25 mouse cellular contexts compared by ENCODE assay signal in the genomic region with DNA sequence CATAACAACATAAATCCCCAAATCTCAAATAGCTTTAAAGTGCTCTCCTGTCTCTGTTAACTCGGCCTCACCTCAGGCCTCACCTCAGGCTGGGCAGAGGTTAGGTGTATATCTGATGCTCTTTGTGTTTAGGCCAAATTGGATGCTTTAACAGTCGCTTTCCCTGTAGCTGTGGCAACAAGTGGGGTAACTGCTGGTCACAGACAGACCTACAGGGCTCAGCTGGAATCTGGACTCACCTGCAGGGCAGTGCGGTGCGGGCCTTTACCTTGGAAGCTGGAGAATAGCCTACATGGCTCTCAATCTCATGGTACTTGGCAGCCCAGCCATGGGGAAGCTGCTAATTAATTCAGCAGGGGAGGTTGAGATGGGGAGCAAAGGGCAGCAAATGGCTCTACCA. TPM values are rescaled to one million over a fixed set of nuclear protein-coding genes. Genes with fewer than 3 reads are reported as not detected.
DNase-seq lines count a peak whose midpoint lies in the region; ATAC-seq and TF ChIP-seq lines count a peak whose summit lies in the region.
"Had no signal": no experiment of that assay in that cellular context is flagged by ENCODE, and none has a peak within 500 bp of the region (broad histone marks: within the 10 kb centered on the region; RNA-seq: fewer than 3 reads in every experiment).

No protein-coding gene starts in this region.

- DNase-seq in liver, adult 2 months (ENCODE audit: extremely low read depth, low read depth, low spot score), result peak; percentile 62
- DNase-seq in liver, embryonic 11.5 days (ENCODE audit: low spot score), result no peak
- no peak for DNase-seq in testis, postnatal 14 days (ENCODE audit: low spot score)
- no peak for DNase-seq in limb, embryonic 10.5 days (ENCODE audit: low spot score)
- DNase-seq in kidney, postnatal 10 days, result no peak
- DNase-seq: adrenal gland, adult 2 months; adrenal gland, postnatal 10 days; adrenal gland, postnatal 25 days; cerebellum, adult 11 months; cerebellum, adult 18-20 months; cerebellum, adult 8-10 months; cerebellum, adult 9-11 months; cerebellum, postnatal 14 days; cerebellum, postnatal 36 days; embryo, embryonic 11 days had no signal

- no peaks in the 10 kb centered on the region for H3K4me1 ChIP-seq in liver, adult 2 months (ENCODE audit: control insufficient read depth, insufficient read depth, low read length)
- no peaks in the 10 kb centered on the region for H3K4me1 ChIP-seq in liver, embryonic 11.5 days (replicated peaks; ENCODE audit: control insufficient read depth, insufficient read depth, low read length)
- no peaks in the 10 kb centered on the region for H3K4me1 ChIP-seq in testis, adult 2 months (ENCODE audit: control insufficient read depth, insufficient read depth, low read length)
- peaks cover 24% of the 10 kb centered on the region for H3K4me1 ChIP-seq in limb, embryonic 10.5 days
- peaks cover 18% of the 10 kb centered on the region for H3K4me1 ChIP-seq in limb, embryonic 12.5 days (replicated peaks)
- H3K4me1 ChIP-seq: forebrain, embryonic 12.5 days had no signal

- TF ChIP-seq POLR2A in liver, adult 2 months (IDR thresholded peaks at IDR 0.05; ENCODE audit: extremely low read depth, insufficient read depth, low read length), result no peak
- TF ChIP-seq POLR2A in testis, adult 2 months (IDR thresholded peaks at IDR 0.05; ENCODE audit: control insufficient read depth, low read depth, low read length), result no peak

- H3K27me3 ChIP-seq in liver, adult 2 months (ENCODE audit: control insufficient read depth, insufficient read depth, low read length), result no peaks in the 10 kb centered on the region
- no peaks in the 10 kb centered on the region for H3K27me3 ChIP-seq in liver, embryonic 11.5 days (replicated peaks; ENCODE audit: control insufficient read depth, insufficient read depth, low read length)
- H3K27me3 ChIP-seq in testis, adult 2 months (ENCODE audit: control insufficient read depth, insufficient read depth, low read length), result no peaks in the 10 kb centered on the region
- no peaks in the 10 kb centered on the region for H3K27me3 ChIP-seq in limb, embryonic 10.5 days (ENCODE audit: low read depth, poor library complexity, severe bottlenecking)
- H3K27me3 ChIP-seq in limb, embryonic 12.5 days, result no peaks in the 10 kb centered on the region
- H3K27me3 ChIP-seq: embryonic facial prominence, embryonic 12.5 days; forebrain, embryonic 12.5 days had no signal

- H3K9ac ChIP-seq in liver, adult 2 months (ENCODE audit: low read depth, low read length), result no peak overlapping the region
- H3K9ac ChIP-seq in liver, embryonic 11.5 days (ENCODE audit: low read depth, low read length), result no peak overlapping the region
- no peak overlapping the region for H3K9ac ChIP-seq in limb, embryonic 12.5 days (replicated peaks)
- H3K9ac ChIP-seq: embryonic facial prominence, embryonic 12.5 days; forebrain, embryonic 12.5 days had no signal

- TF ChIP-seq CTCF in liver, adult 2 months (IDR thresholded peaks at IDR 0.05; ENCODE audit: low read depth, low read length), result no peak
- TF ChIP-seq CTCF in testis, adult 2 months (IDR thresholded peaks at IDR 0.05; ENCODE audit: control insufficient read depth, insufficient read depth, insufficient replicate concordance, low read depth, low read length), result no peak

- 52% methylated on average over 4 of the region's 4 CpGs for WGBS in liver, adult 2 months
- 85% methylated on average over 4 of the region's 4 CpGs for WGBS in liver, embryonic 11.5 days
- 60% methylated on average over 4 of the region's 4 CpGs for WGBS in limb, embryonic 10.5 days
- 42% methylated on average over 4 of the region's 4 CpGs for WGBS in limb, embryonic 12.5 days

- no peaks in the 10 kb centered on the region for H3K79me2 ChIP-seq in liver, adult 2 months (ENCODE audit: control insufficient read depth, insufficient read depth, low read length)

- no peaks in the 10 kb centered on the region for H3K9me3 ChIP-seq in liver, embryonic 11.5 days (ENCODE audit: control insufficient read depth, low read length)
- H3K9me3 ChIP-seq in limb, embryonic 10.5 days (replicated peaks), result no peaks in the 10 kb centered on the region
- H3K9me3 ChIP-seq in limb, embryonic 12.5 days, result no peaks in the 10 kb centered on the region
- H3K9me3 ChIP-seq: embryonic facial prominence, embryonic 12.5 days; forebrain, embryonic 12.5 days had no signal

- no peak overlapping the region for H3K4me2 ChIP-seq in liver, embryonic 11.5 days
- H3K4me2 ChIP-seq in limb, embryonic 12.5 days, result no peak overlapping the region
- H3K4me2 ChIP-seq: embryonic facial prominence, embryonic 12.5 days; forebrain, embryonic 12.5 days had no signal

- no peak overlapping the region for H3K27ac ChIP-seq in liver, adult 2 months (replicated peaks; ENCODE audit: insufficient read depth, low read depth, low read length)
- H3K27ac ChIP-seq in liver, embryonic 11.5 days (ENCODE audit: low read depth, low read length), result no peak overlapping the region
- no peak overlapping the region for H3K27ac ChIP-seq in testis, adult 2 months (ENCODE audit: control insufficient read depth, insufficient read depth, low read depth, low read length)
- H3K27ac ChIP-seq in limb, embryonic 10.5 days, result 0 out of 2 replicates have a peak overlapping the region, but pooled peaks have one; percentile 10
- 0 out of 2 replicates have a peak overlapping the region, but pooled peaks have one; percentile 29 for H3K27ac ChIP-seq in limb, embryonic 12.5 days
- H3K27ac ChIP-seq: embryonic facial prominence, embryonic 12.5 days; forebrain, embryonic 12.5 days had no signal

- no peak for ATAC-seq in liver, embryonic 11.5 days (replicated peaks; ENCODE audit: low FRiP score)
- no peak for ATAC-seq in limb, embryonic 12.5 days (ENCODE audit: insufficient number of reproducible peaks, insufficient read depth, low FRiP score, low TSS enrichment, low read depth)
- no peak for ATAC-seq in erythroblast, adult 5-6 weeks (replicated peaks; ENCODE audit: low FRiP score, poor library complexity, severe bottlenecking)
- ATAC-seq: forebrain, embryonic 14.5 days; forebrain, embryonic 16.5 days had no signal

- peaks cover 3% of the 10 kb centered on the region for H3K36me3 ChIP-seq in liver, adult 2 months (ENCODE audit: control insufficient read depth, insufficient read depth, low read length)
- peaks cover 4% of the 10 kb centered on the region; the same call in 1 of the 2 replicates for H3K36me3 ChIP-seq in liver, embryonic 11.5 days (ENCODE audit: control insufficient read depth, insufficient read depth, low read length)
- H3K36me3 ChIP-seq in testis, adult 2 months (ENCODE audit: control insufficient read depth, insufficient read depth, low read length), result no peaks in the 10 kb centered on the region
- no peaks in the 10 kb centered on the region; the same call in 1 of the 2 replicates for H3K36me3 ChIP-seq in limb, embryonic 10.5 days
- H3K36me3 ChIP-seq in limb, embryonic 12.5 days, result peaks cover 17% of the 10 kb centered on the region; the same call in 1 of the 2 replicates
- H3K36me3 ChIP-seq: embryonic facial prominence, embryonic 12.5 days; forebrain, embryonic 12.5 days had no signal

- H3K4me3 ChIP-seq in liver, adult 2 months (ENCODE audit: insufficient read depth, low read depth, low read length), result no peak overlapping the region
- no peak overlapping the region for H3K4me3 ChIP-seq in liver, embryonic 11.5 days (ENCODE audit: low read depth, low read length)
- peak overlapping the region; percentile 35 for H3K4me3 ChIP-seq in testis, adult 2 months (ENCODE audit: control insufficient read depth, low read depth, low read length)
- H3K4me3 ChIP-seq in limb, embryonic 10.5 days, result no peak overlapping the region
- no peak overlapping the region for H3K4me3 ChIP-seq in limb, embryonic 12.5 days (replicated peaks)
- H3K4me3 ChIP-seq: embryonic facial prominence, embryonic 12.5 days; erythroblast, embryonic 14.5 days; forebrain, embryonic 12.5 days had no signal

RNA-seq across cellular contexts. Expression of a gene that starts 25.0 kb away (rescaled TPM):
- total RNA-seq in liver, adult 2 months (2014; rRNA removed), result 30.1 and 32.8 TPM in 2 replicates
- 20.3 and 26.1 TPM in 2 replicates for polyA plus RNA-seq in liver, adult 2 months (2012; rRNA removed)
- 43.2 and 45.7 TPM in 2 replicates for polyA plus RNA-seq in liver, embryonic 11.5 days (2014; fragmentation: Nextera tagmentation; extraction: Ambion mirVana)
- 2.7 and 3.0 TPM in 2 replicates for polyA plus RNA-seq in testis, adult 2 months (2012; rRNA removed)
- 0.84 and 0.88 TPM in 2 replicates for polyA plus RNA-seq in limb, embryonic 10.5 days (2016; fragmentation: Nextera tagmentation; extraction: Ambion mirVana)
- 0.95 and 1.5 TPM in 2 replicates for polyA plus RNA-seq in limb, embryonic 12.5 days (2016; fragmentation: Nextera tagmentation; extraction: Ambion mirVana)
- not detected in 2 replicates for total RNA-seq in erythroblast, adult 5-6 weeks (2015; ENCODE audit: low replicate concordance)
- not detected in 2 replicates for total RNA-seq in erythroblast, adult 5-6 weeks (2017; ENCODE audit: low replicate concordance)
- total RNA-seq: ES-E14, MEL had no signal
- polyA plus RNA-seq: forebrain, embryonic 14.5 days had no signal

Comparison
In these comparisons a context has a peak if more than half of its experiments do, and no peak if none do; other contexts are left out.
1. H3K27ac ChIP-seq: peak in limb, embryonic 10.5 days (single experiment) and limb, embryonic 12.5 days (single experiment); none in liver, adult 2 months (single experiment), liver, embryonic 11.5 days (single experiment) and testis, adult 2 months (single experiment).